Mouse (Mus musculus): ENCODE measurements around the gene Cx3cr1.
"Not testable (repeated sequence)": the region's sequence is repeated elsewhere in the genome, so short reads cannot be mapped to it uniquely, and the experiment has no call there.

Gene Cx3cr1

GRCm38 (mm10) chr9:120069779-120070178, at the start of gene Cx3cr1:
TSS of gene Cx3cr1 (minus strand) at chr9:120069879.
- no peak for DNase-seq (ENCODE audit: low spot score)

GRCm38 (mm10) chr9:120118212-120118611, 48.5 kb upstream of the Cx3cr1 start:
- no peak for DNase-seq (ENCODE audit: low spot score)

GRCm38 (mm10) chr9:120116184-120116624, 46.5 kb upstream of the Cx3cr1 start:
- no peak for DNase-seq (ENCODE audit: low spot score)

GRCm38 (mm10) chr9:120115580-120115979, 45.9 kb upstream of the Cx3cr1 start:
- no peak for DNase-seq (ENCODE audit: low spot score)

- DNase-seq (ENCODE audit: low spot score): no peak
These were observed 45.1 kb upstream of the Cx3cr1 start for GRCm38 (mm10) chr9:120114789-120115151.

GRCm38 (mm10) chr9:120114051-120114788, 44.5 kb upstream of the Cx3cr1 start:
- DNase-seq (ENCODE audit: low spot score): no peak

GRCm38 (mm10) chr9:120113456-120113855, 43.8 kb upstream of the Cx3cr1 start:
- DNase-seq (ENCODE audit: low spot score): no peak

GRCm38 (mm10) chr9:120112472-120112871, 42.8 kb upstream of the Cx3cr1 start:
- no peak for DNase-seq (ENCODE audit: low spot score)

GRCm38 (mm10) chr9:120111156-120111945, 41.7 kb upstream of the Cx3cr1 start:
- DNase-seq (ENCODE audit: low spot score): no peak

- DNase-seq (ENCODE audit: low spot score): peak; percentile 86
These were observed 40.7 kb upstream of the Cx3cr1 start, which contains the start of gene Slc25a38 for GRCm38 (mm10) chr9:120110211-120111018. TSS of gene Slc25a38 (plus strand) at chr9:120110374.

- not testable (repeated sequence) for DNase-seq (ENCODE audit: low spot score)
These were observed 39.3 kb upstream of the Cx3cr1 start for GRCm38 (mm10) chr9:120108953-120109352.

- DNase-seq (ENCODE audit: low spot score): no peak
These were observed 31.5 kb upstream of the Cx3cr1 start for GRCm38 (mm10) chr9:120101165-120101564.

- DNase-seq (ENCODE audit: low spot score): no peak
These were observed 29.6 kb upstream of the Cx3cr1 start for GRCm38 (mm10) chr9:120099304-120099703.

GRCm38 (mm10) chr9:120098682-120099081, 29.0 kb upstream of the Cx3cr1 start:
- peak; percentile 51 for DNase-seq (ENCODE audit: low spot score)

- no peak for DNase-seq (ENCODE audit: low spot score)
These were observed 26.2 kb upstream of the Cx3cr1 start for GRCm38 (mm10) chr9:120095886-120096285.

- DNase-seq (ENCODE audit: low spot score): no peak
These were observed 24.0 kb upstream of the Cx3cr1 start for GRCm38 (mm10) chr9:120093701-120094100.

GRCm38 (mm10) chr9:120091696-120092238, 22.1 kb upstream of the Cx3cr1 start, which contains the start of gene Ccr8:
TSS of gene Ccr8 (plus strand) at chr9:120092114.
- no peak for DNase-seq (ENCODE audit: low spot score)

- no peak for DNase-seq (ENCODE audit: low spot score)
These were observed 21.4 kb upstream of the Cx3cr1 start for GRCm38 (mm10) chr9:120091086-120091485.

- DNase-seq (ENCODE audit: low spot score): no peak
These were observed 19.4 kb upstream of the Cx3cr1 start for GRCm38 (mm10) chr9:120089125-120089524.

GRCm38 (mm10) chr9:120084406-120084805, 14.7 kb upstream of the Cx3cr1 start:
- DNase-seq (ENCODE audit: low spot score): no peak

- DNase-seq (ENCODE audit: low spot score): no peak
These were observed 13.6 kb upstream of the Cx3cr1 start for GRCm38 (mm10) chr9:120083158-120083894.

Data from ovary, postnatal 14 days (tissue).